Mouse (Mus musculus): Measurements from ENCODE around the gene Cyp4f13. TPM values are rescaled to one million over a fixed set of nuclear protein-coding genes. Genes with fewer than 3 reads are reported as not detected.

Cyp4f13 gene
- total and polyA plus RNA-seq, 3 experiments = 11.9 to 18.6 (median 18.5) TPM

DNA sequence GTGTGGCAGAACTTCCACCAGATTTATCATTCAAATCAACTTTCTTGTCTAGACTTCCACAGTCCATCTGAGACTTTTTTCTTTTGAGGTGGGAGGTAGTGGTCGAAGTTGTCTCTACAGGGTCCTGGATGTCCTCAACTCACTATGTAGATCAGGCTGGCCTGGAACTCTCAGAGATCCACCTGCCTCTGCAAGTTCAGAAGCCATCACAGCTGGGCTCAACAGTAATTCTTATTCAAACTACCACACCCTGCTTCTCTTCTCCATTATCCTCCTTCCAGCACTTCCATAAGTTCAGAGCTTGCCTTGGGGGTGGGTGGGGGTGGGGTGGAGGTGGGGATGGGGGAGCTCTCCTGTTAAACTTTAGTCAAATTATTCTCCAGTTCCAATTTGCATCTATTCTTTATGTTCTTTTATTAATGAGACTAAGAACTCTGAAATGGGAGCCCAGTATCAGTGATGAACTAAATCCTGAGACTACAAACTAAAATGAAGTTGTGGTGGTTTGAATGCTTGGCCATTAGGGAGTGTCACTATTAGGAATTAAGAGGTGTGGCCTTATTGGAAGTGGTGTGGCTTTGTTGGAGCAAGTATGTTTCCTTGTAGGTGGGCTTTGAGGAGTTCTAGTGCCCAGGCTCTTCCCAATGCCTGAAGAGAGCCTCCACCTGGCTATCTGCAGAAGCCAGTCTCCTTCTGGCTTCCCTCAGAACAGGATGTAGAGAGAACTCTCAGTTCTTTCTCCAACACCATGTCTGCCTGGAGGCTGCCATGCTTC, 45.3 kb downstream of the Cyp4f13 start:
- DNase-seq (ENCODE audit: extremely low read depth) = no peak
- no peak overlapping the region for H3K4me2 ChIP-seq (ENCODE audit: insufficient read depth, low read depth, poor library complexity, severe bottlenecking)
- no peaks in the 10 kb centered on the region for H3K79me2 ChIP-seq (replicated peaks; ENCODE audit: control insufficient read depth, extremely low read depth, insufficient read depth, poor library complexity, severe bottlenecking)
- dilution Hi-C loops (cut with MboI; ENCODE audit: extremely low pct_ligation_motif_present, extremely low pct_unique_long_range_greater_than_20kb, low sequenced_read_pairs) = no loop called here
- H3K9ac ChIP-seq (ENCODE audit: insufficient read depth, low read depth) = no peak overlapping the region
- no peak overlapping the region for H3K4me3 ChIP-seq (replicated peaks in 1 of 3; ENCODE audit: low read depth in 2 of 3, low read length in 2 of 3, poor library complexity in 1 of 3)
- no peak overlapping the region for H3K27ac ChIP-seq (ENCODE audit: insufficient read depth, low read depth)
- H3K4me1 ChIP-seq (ENCODE audit: control insufficient read depth in 1 of 2, insufficient read depth in 2 of 2) = peaks cover 0 to 19% of the 10 kb centered on the region in 2 experiments; a peak in 2 of 4 replicates
- TF ChIP-seq KAT2A (IDR thresholded peaks at IDR 0.05; ENCODE audit: insufficient replicate concordance, low read length) (no peak), MAFK (IDR thresholded peaks at IDR 0.05; ENCODE audit: insufficient replicate concordance, low read length) (no peak), RCOR1 (conservative IDR thresholded peaks at IDR 0.05; ENCODE audit: low read depth, low read length) (no peak), HCFC1 (IDR thresholded peaks at IDR 0.05; ENCODE audit: low read depth, low read length) (no peak), ZKSCAN1 (IDR thresholded peaks at IDR 0.05; ENCODE audit: borderline replicate concordance, low read depth, low read length) (no peak), USF1 (IDR thresholded peaks at IDR 0.05; ENCODE audit: low read depth, low read length) (no peak), TCF12 (IDR thresholded peaks at IDR 0.05; ENCODE audit: low read depth, low read length) (no peak), POLR2AphosphoS2 (IDR thresholded peaks at IDR 0.05; ENCODE audit: low read depth, low read length) (no peak)
- in situ Hi-C loops (cut with MboI; ENCODE audit: low pct_ligation_motif_present, low pct_unique_long_range_greater_than_20kb, low sequenced_read_pairs) = no loop called here
- no peaks in the 10 kb centered on the region for H3K9me3 ChIP-seq (replicated peaks; ENCODE audit: low read length)
- no peaks in the 10 kb centered on the region for H3K36me3 ChIP-seq (replicated peaks in 1 of 2; ENCODE audit: control insufficient read depth in 1 of 2, insufficient read depth in 1 of 2, low read length in 1 of 2)
- no peaks in the 10 kb centered on the region for H3K27me3 ChIP-seq (replicated peaks)

DNA sequence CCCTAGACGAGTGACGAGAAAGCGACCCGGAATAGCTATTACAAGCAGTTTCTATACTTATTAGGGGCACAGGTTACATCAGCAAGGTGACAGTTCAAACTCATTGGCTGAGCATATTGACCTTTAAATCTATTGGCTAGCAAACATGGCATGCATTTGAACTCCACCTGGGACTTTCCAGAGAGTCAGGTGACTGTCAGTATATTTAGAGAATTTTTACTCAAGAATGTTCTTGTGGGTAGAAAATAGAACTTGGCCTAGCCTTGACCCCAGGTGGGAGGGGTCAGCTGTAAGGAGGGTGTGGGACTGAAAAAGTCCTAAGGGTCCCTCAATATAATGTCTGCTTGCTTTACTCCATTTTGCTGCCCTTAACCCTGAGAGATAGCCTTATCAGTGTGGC, 51.8 kb downstream of the Cyp4f13 start:
- no peaks in the 10 kb centered on the region; the same call in 1 of the 2 replicates for H3K79me2 ChIP-seq (replicated peaks; ENCODE audit: control insufficient read depth, extremely low read depth, insufficient read depth, poor library complexity, severe bottlenecking)
- H3K36me3 ChIP-seq (replicated peaks in 1 of 2; ENCODE audit: control insufficient read depth in 1 of 2, insufficient read depth in 1 of 2, low read length in 1 of 2) = no peaks in the 10 kb centered on the region
- peak overlapping the region in 2 of 3 experiments; percentile 39 to 46 for H3K4me3 ChIP-seq (replicated peaks in 1 of 3; ENCODE audit: low read depth in 2 of 3, low read length in 2 of 3, poor library complexity in 1 of 3)
- H3K27ac ChIP-seq (ENCODE audit: insufficient read depth, low read depth) = no peak overlapping the region
- dilution Hi-C loops (cut with MboI; ENCODE audit: extremely low pct_ligation_motif_present, extremely low pct_unique_long_range_greater_than_20kb, low sequenced_read_pairs) (no loop called here), in situ Hi-C loops (cut with MboI; ENCODE audit: low pct_ligation_motif_present, low pct_unique_long_range_greater_than_20kb, low sequenced_read_pairs) (no loop called here)
- peaks cover 2 to 38% of the 10 kb centered on the region in 2 experiments for H3K4me1 ChIP-seq (ENCODE audit: control insufficient read depth in 1 of 2, insufficient read depth in 2 of 2)
- peak overlapping the region; percentile 29; the same call in 1 of the 2 replicates for H3K9ac ChIP-seq (ENCODE audit: insufficient read depth, low read depth)
- TF ChIP-seq NELFE (IDR thresholded peaks at IDR 0.05; ENCODE audit: low read depth, low read length) (no peak), MEF2A (IDR thresholded peaks at IDR 0.05; ENCODE audit: borderline replicate concordance, low read depth, low read length) (peak; percentile 64; the same call in 1 of the 2 replicates), ZC3H11A (IDR thresholded peaks at IDR 0.05; ENCODE audit: low read depth, low read length) (no peak), ZMIZ1 (IDR thresholded peaks at IDR 0.05; ENCODE audit: low read depth, low read length) (no peak), MYC (IDR thresholded peaks at IDR 0.05; ENCODE audit: low read depth, low read length) (no peak), ZNF384 (IDR thresholded peaks at IDR 0.05; ENCODE audit: low read depth, low read length) (peak; percentile 26; the same call in 1 of the 2 replicates), KAT2A (IDR thresholded peaks at IDR 0.05; ENCODE audit: insufficient replicate concordance, low read length) (no peak), USF1 (IDR thresholded peaks at IDR 0.05; ENCODE audit: low read depth, low read length) (peak; percentile 37), USF2 (conservative IDR thresholded peaks at IDR 0.05; ENCODE audit: low read depth, low read length) (no peak), TBP (conservative IDR thresholded peaks at IDR 0.05; ENCODE audit: low read depth, low read length) (no peak), MAZ (IDR thresholded peaks at IDR 0.05; ENCODE audit: low read depth, low read length) (no peak), CHD2 (IDR thresholded peaks at IDR 0.05; ENCODE audit: low read length) (no peak), CHD1 (IDR thresholded peaks at IDR 0.05; ENCODE audit: low read depth, low read length) (no peak), BHLHE40 (IDR thresholded peaks at IDR 0.05; ENCODE audit: low read depth, low read length) (peak; percentile 69)
- no peaks in the 10 kb centered on the region for H3K9me3 ChIP-seq (replicated peaks; ENCODE audit: low read length)
- DNase-seq (ENCODE audit: extremely low read depth) = peak; percentile 69
- H3K4me2 ChIP-seq (ENCODE audit: insufficient read depth, low read depth, poor library complexity, severe bottlenecking) = no peak overlapping the region; the same call in 1 of the 2 replicates
- no peaks in the 10 kb centered on the region for H3K27me3 ChIP-seq (replicated peaks)

Data from CH12.LX (cell line).